1 mouse cellular context compared by ENCODE assay signal in the genomic region with DNA sequence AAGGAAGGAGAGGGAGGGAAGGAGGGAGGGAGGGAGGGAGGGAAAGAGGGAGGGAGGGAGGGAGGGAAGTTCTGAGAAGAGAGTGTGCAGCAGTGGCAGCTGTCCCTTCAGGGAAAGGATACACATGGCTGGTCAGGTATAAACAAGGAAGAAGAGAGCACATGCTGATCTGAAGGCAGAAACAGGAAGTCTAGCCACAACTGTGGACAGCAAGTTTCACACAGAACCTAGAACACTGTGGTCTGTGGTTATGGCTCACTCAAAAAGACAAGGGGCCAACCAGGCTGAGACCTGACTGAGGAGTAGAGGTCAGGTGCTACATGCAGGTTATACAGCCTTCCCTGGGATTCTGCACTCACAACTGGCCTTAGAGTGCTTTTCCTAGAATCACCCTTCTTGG.
TF ChIP-seq lines count a peak whose summit lies in the region.

No protein-coding gene starts in this region.

TF ChIP-seq in CH12.LX, 34 proteins besides CTCF, POLR2A, EP300 and RAD21 (continued from another document):
- no peak for TF ChIP-seq USF1 (IDR thresholded peaks at IDR 0.05; ENCODE audit: low read depth, low read length)
- no peak for TF ChIP-seq ZNF384 (IDR thresholded peaks at IDR 0.05; ENCODE audit: low read depth, low read length)
- no peak for TF ChIP-seq USF2 (conservative IDR thresholded peaks at IDR 0.05; ENCODE audit: low read depth, low read length)
- TF ChIP-seq BHLHE40 (IDR thresholded peaks at IDR 0.05; ENCODE audit: low read depth, low read length) = peak; percentile 91
- peak; percentile 89 for TF ChIP-seq MYC (IDR thresholded peaks at IDR 0.05; ENCODE audit: low read depth, low read length)
- peak; percentile 64 for TF ChIP-seq ETS1 (conservative IDR thresholded peaks at IDR 0.05; ENCODE audit: low read depth, low read length)
- peak; percentile 44 for TF ChIP-seq TCF12 (IDR thresholded peaks at IDR 0.05; ENCODE audit: low read depth, low read length)
- TF ChIP-seq MAX (IDR thresholded peaks at IDR 0.05; ENCODE audit: low read length) = peak; percentile 87
- no peak for TF ChIP-seq POLR2AphosphoS2 (IDR thresholded peaks at IDR 0.05; ENCODE audit: low read depth, low read length)
- TF ChIP-seq SIN3A (IDR thresholded peaks at IDR 0.05; ENCODE audit: low read length) = peak; percentile 64; the same call in 1 of the 2 replicates
- TF ChIP-seq SMC3 (IDR thresholded peaks at IDR 0.05; ENCODE audit: low read depth, low read length) = no peak
TF ChIP-seq in CH12.LX: peak in this region for 12.
